Mouse (Mus musculus) heart, postnatal 0 days (tissue): ENCODE measurements around the gene Ppp1r13l.
A peak's percentile ranks its signal among the peaks of the same experiment; 100 is the strongest.

ENCODE experiments used
- CTCF ChIP-seq: IDR thresholded peaks from 2 replicates; pipeline ENCODE4 v1.5.1; 2016; ENCODE audit warnings: antibody characterized with exemption, control low read depth, low read depth
- EP300 ChIP-seq: IDR thresholded peaks from 2 replicates; pipeline ENCODE4 v1.6.1; 2016; ENCODE audit warnings: antibody characterized with exemption, low read depth

DNA sequence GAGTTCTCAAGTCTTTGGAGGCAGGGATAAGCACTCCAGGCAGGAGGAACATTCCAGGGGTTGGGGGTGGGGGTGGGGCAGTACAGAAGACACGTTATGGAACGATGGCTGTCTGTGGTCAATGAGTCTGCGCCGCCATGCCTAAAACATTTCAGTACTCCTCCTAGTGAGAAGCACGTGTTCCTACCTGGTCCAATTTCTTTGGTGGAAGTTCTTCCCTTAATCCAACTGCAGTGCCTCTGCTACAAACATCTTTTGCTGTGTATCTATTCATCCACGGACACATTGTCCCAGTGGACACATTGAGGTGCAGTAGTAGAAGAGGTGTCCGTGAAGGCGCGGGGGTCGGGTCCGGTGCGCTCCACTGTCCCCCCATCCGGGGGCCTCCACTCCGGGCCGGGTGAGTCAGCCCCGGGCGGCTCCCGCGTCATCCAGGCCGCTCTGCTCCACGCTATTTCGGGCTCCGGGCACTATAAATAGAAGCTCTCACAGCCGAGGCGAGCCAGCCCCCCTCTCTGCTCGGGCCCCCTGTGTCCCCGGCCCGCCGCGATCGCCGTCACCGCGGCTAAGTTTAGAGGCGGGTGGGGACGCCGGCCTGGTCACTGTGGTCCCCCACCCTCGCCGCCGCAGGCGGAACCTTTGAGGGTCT is 17.7 kb upstream of the Ppp1r13l start:
- no peak for TF ChIP-seq CTCF
- TF ChIP-seq EP300: 0 out of 2 replicates have a peak, but pooled peaks have one; percentile 54
